Mouse (Mus musculus): ENCODE results near the gene Ippk. TPM values are rescaled to one million over a fixed set of nuclear protein-coding genes. Genes with fewer than 3 reads are reported as not detected.

The Ippk gene
- polyA plus RNA-seq, 1 experiment from 2014 or later = 13.1 TPM

DNA sequence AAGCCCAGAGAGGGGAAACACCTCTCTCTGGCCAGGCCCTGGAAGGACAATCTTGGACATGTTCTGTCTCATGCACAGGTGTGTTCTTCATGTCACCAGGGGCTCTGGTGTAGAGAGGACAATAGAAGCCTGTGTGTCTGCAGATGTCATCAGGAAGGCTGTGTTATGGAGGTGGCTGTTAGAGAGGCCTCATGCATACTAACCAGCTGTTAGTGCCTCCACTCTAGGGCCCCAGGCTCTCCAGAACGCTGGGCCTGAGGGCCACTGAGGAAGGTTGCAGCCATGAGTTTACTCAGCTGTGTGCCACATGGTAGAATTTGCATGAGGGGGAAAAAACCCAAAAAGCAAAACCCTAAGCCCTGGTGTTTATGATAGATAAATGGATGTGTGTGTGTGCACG, 46.5 kb downstream of the Ippk start:
- H3K9ac ChIP-seq (replicated peaks) = no peak overlapping the region
- H3K36me3 ChIP-seq = peaks cover 26% of the 10 kb centered on the region
- H3K4me1 ChIP-seq = no peaks in the 10 kb centered on the region
- H3K27ac ChIP-seq (replicated peaks) = no peak overlapping the region; the same call in 1 of the 2 replicates
- no peak overlapping the region for H3K4me2 ChIP-seq
- ATAC-seq (ENCODE audit: low FRiP score) = no peak
- no peaks in the 10 kb centered on the region for H3K9me3 ChIP-seq (replicated peaks)
- H3K4me3 ChIP-seq (replicated peaks) = no peak overlapping the region
- 75% methylated on average over 2 of the region's 2 CpGs for WGBS
- H3K27me3 ChIP-seq (replicated peaks) = no peaks in the 10 kb centered on the region

DNA sequence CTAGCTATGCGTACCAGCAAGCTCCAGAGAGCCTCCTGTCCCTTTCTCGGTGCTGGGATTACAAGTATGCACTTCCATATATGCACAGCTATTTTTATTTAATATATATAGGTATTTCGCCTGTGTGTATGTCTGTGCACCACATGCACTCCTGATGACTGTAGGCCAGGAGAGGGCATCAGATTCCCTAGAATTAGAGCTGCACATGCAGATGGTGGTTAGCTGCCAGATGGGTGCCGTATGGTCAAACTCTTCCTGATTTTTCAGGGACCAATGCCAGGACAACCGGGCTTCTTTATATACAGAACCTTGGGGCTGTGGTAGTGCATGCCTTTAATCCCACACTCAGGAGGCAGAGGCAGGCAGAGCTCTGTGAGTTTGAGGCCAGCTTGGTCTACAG, 48.0 kb downstream of the Ippk start:
- peaks cover 19% of the 10 kb centered on the region for H3K36me3 ChIP-seq
- no peak overlapping the region for H3K4me2 ChIP-seq
- H3K27ac ChIP-seq (replicated peaks) = no peak overlapping the region
- H3K9ac ChIP-seq (replicated peaks) = no peak overlapping the region
- no peaks in the 10 kb centered on the region for H3K4me1 ChIP-seq
- H3K27me3 ChIP-seq (replicated peaks) = no peaks in the 10 kb centered on the region
- no peaks in the 10 kb centered on the region for H3K9me3 ChIP-seq (replicated peaks)
- no peak overlapping the region for H3K4me3 ChIP-seq (replicated peaks)
- 92% methylated on average over 5 of the region's 5 CpGs for WGBS
- ATAC-seq (ENCODE audit: low FRiP score) = no peak

DNA sequence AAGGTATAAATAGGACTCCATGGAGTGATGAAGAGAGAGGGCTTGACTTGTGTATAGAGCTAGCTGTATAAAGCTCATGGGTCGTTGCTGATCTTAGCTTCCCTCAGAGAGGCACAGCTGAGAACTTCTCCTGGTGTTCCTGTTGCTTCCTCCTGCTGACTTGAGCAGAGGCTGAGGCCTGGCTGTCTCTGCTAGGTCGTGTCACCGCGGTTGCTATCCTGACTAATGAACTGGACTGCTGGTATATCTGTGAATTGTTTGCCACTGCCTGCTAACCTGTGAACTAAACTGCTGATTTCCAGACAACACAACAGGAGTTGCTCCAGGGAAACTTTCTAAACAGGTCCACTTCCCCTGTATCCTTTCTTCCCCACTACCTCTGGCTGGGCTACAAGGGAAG, 49.3 kb downstream of the Ippk start:
- no peaks in the 10 kb centered on the region for H3K9me3 ChIP-seq (replicated peaks)
- H3K4me2 ChIP-seq = no peak overlapping the region
- H3K4me1 ChIP-seq = no peaks in the 10 kb centered on the region
- H3K4me3 ChIP-seq (replicated peaks) = no peak overlapping the region
- 86% methylated on average over 4 of the region's 4 CpGs for WGBS
- H3K27me3 ChIP-seq (replicated peaks) = no peaks in the 10 kb centered on the region
- peaks cover 6% of the 10 kb centered on the region; the same call in 1 of the 2 replicates for H3K36me3 ChIP-seq
- no peak overlapping the region for H3K27ac ChIP-seq (replicated peaks)
- no peak overlapping the region for H3K9ac ChIP-seq (replicated peaks)
- no peak for ATAC-seq (ENCODE audit: low FRiP score)

DNA sequence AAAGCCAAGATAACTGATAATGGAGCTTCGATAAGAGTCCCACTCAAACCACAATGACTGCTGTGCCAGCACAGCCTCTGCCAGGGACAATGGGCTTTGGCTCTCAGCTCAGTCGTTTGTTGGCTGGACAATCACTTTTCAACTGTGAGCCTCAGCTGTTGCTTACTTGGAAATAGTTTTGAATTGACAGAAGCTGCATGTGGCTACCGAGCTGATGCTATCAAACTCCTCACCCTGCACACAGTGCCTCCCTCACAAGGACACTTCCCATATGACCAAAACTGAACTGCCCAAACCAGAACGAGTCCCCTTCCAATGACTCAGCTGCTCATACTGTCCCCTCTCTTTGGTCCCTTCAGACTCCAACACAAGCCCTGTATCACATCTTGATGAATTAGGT, 49.8 kb downstream of the Ippk start:
- Histone ChIP-seq H3K9me3 (replicated peaks) (no peaks in the 10 kb centered on the region), H3K9ac (replicated peaks) (no peak overlapping the region), H3K36me3 (peaks cover under 1% of the 10 kb centered on the region; the same call in 1 of the 2 replicates), H3K27me3 (replicated peaks) (no peaks in the 10 kb centered on the region), H3K4me1 (no peaks in the 10 kb centered on the region), H3K4me3 (replicated peaks) (no peak overlapping the region), H3K4me2 (no peak overlapping the region), H3K27ac (replicated peaks) (no peak overlapping the region)
- ATAC-seq (ENCODE audit: low FRiP score) = no peak
- WGBS = 74% methylated on average over 4 of the region's 4 CpGs

DNA sequence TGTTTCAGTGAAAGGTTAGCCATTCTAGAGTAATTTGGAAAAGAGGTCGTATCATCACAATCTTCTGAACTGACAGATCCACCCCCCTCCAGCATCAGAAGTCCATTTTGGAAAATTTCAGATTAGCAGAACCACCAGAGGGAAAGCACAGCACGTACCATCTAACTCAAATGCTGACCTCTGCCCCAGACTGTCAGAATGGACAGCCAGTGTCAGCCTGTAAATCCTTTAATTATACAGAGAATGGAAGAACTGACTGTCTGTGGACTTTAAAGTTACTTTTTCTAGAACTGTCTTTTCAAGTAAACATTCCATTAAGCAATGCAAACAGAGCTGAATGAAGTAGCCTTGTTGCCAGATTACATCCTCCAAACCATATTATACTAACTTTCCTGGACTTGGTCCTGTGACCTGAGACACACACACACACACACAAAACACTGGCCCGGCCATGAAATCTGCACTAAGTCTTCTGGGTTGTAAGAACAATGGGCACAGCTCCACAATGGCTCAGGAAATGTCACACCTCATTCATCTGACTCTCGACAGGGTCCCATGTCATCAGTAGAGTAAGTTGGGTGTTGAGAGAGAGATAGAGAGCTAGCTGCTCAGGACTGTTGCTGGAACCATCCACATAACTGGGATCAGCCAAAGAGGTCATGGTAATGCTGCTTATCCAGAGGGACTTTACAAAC, 51.1 kb downstream of the Ippk start:
- ATAC-seq (ENCODE audit: low FRiP score) = no peak
- Histone ChIP-seq H3K4me3 (replicated peaks) (no peak overlapping the region), H3K36me3 (no peaks in the 10 kb centered on the region; the same call in 1 of the 2 replicates), H3K4me2 (no peak overlapping the region), H3K27ac (replicated peaks) (no peak overlapping the region), H3K27me3 (replicated peaks) (no peaks in the 10 kb centered on the region), H3K9ac (replicated peaks) (no peak overlapping the region), H3K9me3 (replicated peaks) (no peaks in the 10 kb centered on the region), H3K4me1 (no peaks in the 10 kb centered on the region)
- WGBS = 57% methylated on average over 4 of the region's 4 CpGs

DNA sequence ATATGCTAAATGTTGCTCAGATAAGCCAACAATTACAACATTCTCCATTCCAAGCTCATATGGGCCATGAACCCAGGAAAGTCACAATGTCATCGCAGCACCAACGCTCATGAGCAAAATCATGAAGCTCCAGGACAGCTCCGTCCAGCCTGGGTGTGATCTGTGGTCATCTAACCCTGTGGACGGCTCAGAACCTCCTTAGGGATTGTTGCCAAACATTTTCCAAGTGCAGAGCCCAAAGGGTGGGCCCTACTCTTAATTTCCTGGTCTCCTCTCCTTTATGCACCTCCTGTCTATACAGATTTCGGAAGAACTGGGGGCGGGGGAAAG, 51.6 kb downstream of the Ippk start:
- Histone ChIP-seq H3K4me3 (replicated peaks) (no peak overlapping the region), H3K36me3 (no peaks in the 10 kb centered on the region; the same call in 1 of the 2 replicates), H3K9me3 (replicated peaks) (no peaks in the 10 kb centered on the region), H3K4me1 (no peaks in the 10 kb centered on the region), H3K27ac (replicated peaks) (no peak overlapping the region), H3K9ac (replicated peaks) (no peak overlapping the region), H3K4me2 (no peak overlapping the region), H3K27me3 (replicated peaks) (no peaks in the 10 kb centered on the region)
- WGBS = 94% methylated on average over 6 of the region's 6 CpGs
- no peak for ATAC-seq (ENCODE audit: low FRiP score)

DNA sequence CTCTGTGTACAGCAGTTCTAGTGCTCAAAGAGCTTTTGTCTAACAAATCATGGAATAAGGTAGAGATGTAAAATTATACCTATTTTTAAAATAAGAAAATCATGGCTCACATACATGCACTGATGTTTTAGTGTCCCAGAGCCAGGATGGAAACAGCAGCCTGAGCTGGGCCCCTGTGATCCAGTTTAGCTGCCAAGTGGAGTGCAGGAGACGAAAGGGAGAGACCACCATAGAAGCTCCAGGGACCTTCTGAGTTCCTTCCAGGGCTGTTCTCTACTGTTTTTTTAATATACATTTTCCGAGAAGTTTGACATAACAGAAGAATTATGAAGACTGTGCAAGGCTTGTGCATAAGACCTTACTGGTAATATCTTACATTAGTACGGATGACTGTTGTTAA, 56.8 kb downstream of the Ippk start:
- Histone ChIP-seq H3K27me3 (replicated peaks) (no peaks in the 10 kb centered on the region), H3K36me3 (no peaks in the 10 kb centered on the region), H3K27ac (replicated peaks) (no peak overlapping the region), H3K4me3 (replicated peaks) (no peak overlapping the region), H3K4me1 (peaks cover 4% of the 10 kb centered on the region; the same call in 1 of the 2 replicates), H3K4me2 (no peak overlapping the region), H3K9me3 (replicated peaks) (no peaks in the 10 kb centered on the region), H3K9ac (replicated peaks) (no peak overlapping the region)
- 84% methylated on average over 3 of the region's 3 CpGs for WGBS
- ATAC-seq (ENCODE audit: low FRiP score) = no peak

DNA sequence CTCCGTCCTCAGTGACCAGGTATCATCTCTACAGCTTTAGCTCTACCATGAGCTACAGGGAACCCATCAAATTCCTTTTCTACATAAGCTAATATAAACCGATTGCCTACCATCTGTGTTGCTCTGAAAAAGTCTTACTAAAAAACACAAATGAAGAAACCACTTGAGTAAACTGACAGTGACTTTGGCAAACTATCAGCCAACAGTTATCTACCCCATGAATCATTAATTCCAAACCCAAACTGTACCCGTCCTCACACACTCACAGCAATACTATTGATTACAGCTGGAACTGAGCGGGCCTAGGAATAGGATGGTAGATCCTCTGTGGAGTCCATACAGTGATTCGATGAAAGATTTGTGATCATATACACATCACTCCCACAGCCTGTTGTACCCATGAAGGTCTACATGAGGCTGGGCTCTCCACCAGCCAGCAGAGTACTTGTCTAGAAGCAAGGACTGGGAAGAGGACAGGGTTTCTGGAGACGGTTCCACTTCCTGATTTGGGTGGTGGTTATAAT, 57.9 kb downstream of the Ippk start:
- no peak overlapping the region for H3K9ac ChIP-seq (replicated peaks)
- no peak overlapping the region for H3K27ac ChIP-seq (replicated peaks)
- no peaks in the 10 kb centered on the region for H3K36me3 ChIP-seq
- ATAC-seq (ENCODE audit: low FRiP score) = no peak
- H3K4me1 ChIP-seq = peaks cover 4% of the 10 kb centered on the region; the same call in 1 of the 2 replicates
- whole genome bisulfite sequencing = 93% methylated on average over 6 of the region's 6 CpGs
- no peak overlapping the region for H3K4me3 ChIP-seq (replicated peaks)
- no peaks in the 10 kb centered on the region for H3K27me3 ChIP-seq (replicated peaks)
- no peak overlapping the region for H3K4me2 ChIP-seq
- H3K9me3 ChIP-seq (replicated peaks) = no peaks in the 10 kb centered on the region

DNA sequence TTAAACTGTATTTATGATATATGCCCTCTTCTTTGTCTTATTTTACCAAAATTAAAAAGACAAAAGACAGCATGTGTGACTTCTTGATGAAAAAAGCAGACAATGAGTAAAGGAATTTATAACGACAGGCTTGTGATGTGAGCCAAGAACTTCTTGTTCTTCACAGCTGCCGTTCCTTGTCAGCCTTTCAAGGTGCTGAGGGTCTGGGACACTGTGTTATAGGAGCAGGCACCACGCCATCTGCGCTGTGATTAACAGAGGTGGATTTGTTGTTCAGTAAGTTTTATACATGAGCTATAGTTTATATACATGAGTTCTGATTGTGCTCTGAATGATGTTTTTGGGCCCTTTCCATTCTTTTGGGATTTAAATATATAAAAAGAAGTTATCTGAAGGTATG, 58.4 kb downstream of the Ippk start:
- H3K27me3 ChIP-seq (replicated peaks) = no peaks in the 10 kb centered on the region
- H3K9me3 ChIP-seq (replicated peaks) = no peaks in the 10 kb centered on the region
- no peak for ATAC-seq (ENCODE audit: low FRiP score)
- H3K4me1 ChIP-seq = peaks cover 4% of the 10 kb centered on the region; the same call in 1 of the 2 replicates
- WGBS = 77% methylated on average over 4 of the region's 4 CpGs
- no peak overlapping the region for H3K4me2 ChIP-seq
- H3K4me3 ChIP-seq (replicated peaks) = no peak overlapping the region
- no peaks in the 10 kb centered on the region for H3K36me3 ChIP-seq
- no peak overlapping the region for H3K27ac ChIP-seq (replicated peaks)
- H3K9ac ChIP-seq (replicated peaks) = no peak overlapping the region

DNA sequence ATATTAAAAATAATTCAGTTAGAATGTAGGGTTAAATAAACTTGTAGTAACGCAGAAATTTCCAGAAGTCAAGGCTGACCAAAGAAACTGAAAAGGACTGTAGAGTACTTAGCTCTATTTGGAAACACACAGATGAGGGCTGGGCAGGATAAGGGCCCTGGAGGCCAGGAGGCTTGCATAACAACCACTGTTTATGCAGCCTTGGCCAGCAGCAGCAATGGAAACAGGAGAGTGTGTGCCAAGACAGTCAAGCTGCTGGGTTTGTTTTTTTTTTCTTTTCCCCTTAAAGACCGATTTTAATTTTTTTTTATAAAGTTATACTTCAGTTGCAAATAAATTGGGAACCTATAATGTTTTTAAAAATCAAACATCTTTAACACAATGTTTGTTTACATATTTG, 59.0 kb downstream of the Ippk start:
- no peak overlapping the region for H3K4me2 ChIP-seq
- no peak; the same call in 1 of the 2 replicates for ATAC-seq (ENCODE audit: low FRiP score)
- H3K27me3 ChIP-seq (replicated peaks) = no peaks in the 10 kb centered on the region
- WGBS = 71% methylated on average over 2 of the region's 2 CpGs
- H3K4me1 ChIP-seq = peaks cover 4% of the 10 kb centered on the region; the same call in 1 of the 2 replicates
- no peak overlapping the region for H3K9ac ChIP-seq (replicated peaks)
- no peak overlapping the region for H3K4me3 ChIP-seq (replicated peaks)
- H3K9me3 ChIP-seq (replicated peaks) = no peaks in the 10 kb centered on the region
- H3K36me3 ChIP-seq = no peaks in the 10 kb centered on the region
- no peak overlapping the region for H3K27ac ChIP-seq (replicated peaks)

DNA sequence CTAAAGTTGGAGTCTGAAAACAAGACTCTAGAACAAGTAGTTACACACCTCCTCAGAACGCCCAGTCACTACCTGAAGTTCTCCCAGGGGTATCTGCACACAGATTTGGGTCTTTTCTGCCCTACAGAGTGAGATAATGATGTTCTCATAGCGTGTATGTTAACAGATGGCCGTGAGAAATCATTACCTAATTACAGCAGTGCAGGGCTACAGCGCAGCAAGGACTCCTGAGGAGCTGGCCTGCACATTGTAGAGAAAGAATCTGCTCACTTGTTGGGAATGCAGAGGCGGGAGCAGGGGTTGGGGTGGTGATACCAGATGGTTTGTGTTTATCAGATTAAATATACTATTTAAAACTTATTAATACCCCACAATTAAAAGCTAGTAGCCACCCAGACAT, 59.5 kb downstream of the Ippk start:
- no peak overlapping the region for H3K9ac ChIP-seq (replicated peaks)
- no peak; the same call in 1 of the 2 replicates for ATAC-seq (ENCODE audit: low FRiP score)
- no peaks in the 10 kb centered on the region for H3K9me3 ChIP-seq (replicated peaks)
- no peak overlapping the region for H3K4me3 ChIP-seq (replicated peaks)
- H3K36me3 ChIP-seq = no peaks in the 10 kb centered on the region
- peak overlapping the region; percentile 61 for H3K27ac ChIP-seq (replicated peaks)
- 55% methylated on average over 5 of the region's 5 CpGs for WGBS
- H3K4me2 ChIP-seq = no peak overlapping the region
- peaks cover 4% of the 10 kb centered on the region; the same call in 1 of the 2 replicates for H3K4me1 ChIP-seq
- no peaks in the 10 kb centered on the region for H3K27me3 ChIP-seq (replicated peaks)

DNA sequence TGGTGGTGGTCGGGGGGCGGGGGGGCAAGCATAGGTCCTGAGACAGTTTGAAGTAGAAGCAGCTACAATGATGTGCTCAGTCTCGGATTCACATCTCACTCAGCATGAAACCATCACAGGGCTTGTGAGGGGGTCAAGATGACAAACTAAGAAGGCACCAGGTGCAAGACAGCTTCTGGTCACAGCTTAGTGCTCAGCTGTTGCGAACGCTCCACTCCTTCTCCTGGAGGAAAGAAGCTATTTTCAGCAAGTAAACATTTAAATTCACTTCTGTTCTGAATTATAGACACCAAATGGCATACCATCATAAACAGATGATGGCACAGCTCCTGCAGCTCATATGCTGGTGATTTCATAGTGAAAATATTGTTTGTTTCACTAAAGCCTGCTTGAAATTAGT, 64.3 kb downstream of the Ippk start:
- Histone ChIP-seq H3K9me3 (replicated peaks) (no peaks in the 10 kb centered on the region), H3K4me2 (no peak overlapping the region), H3K27me3 (replicated peaks) (no peaks in the 10 kb centered on the region), H3K9ac (replicated peaks) (no peak overlapping the region), H3K4me1 (peaks cover 4% of the 10 kb centered on the region; the same call in 1 of the 2 replicates), H3K36me3 (no peaks in the 10 kb centered on the region), H3K4me3 (replicated peaks) (no peak overlapping the region), H3K27ac (replicated peaks) (no peak overlapping the region)
- WGBS = 75% methylated on average over 5 of the region's 5 CpGs
- no peak for ATAC-seq (ENCODE audit: low FRiP score)
